Mouse (Mus musculus) liver, embryonic 11.5 days (tissue): ENCODE results near the gene Synpo2. TPM values are rescaled to one million over a fixed set of nuclear protein-coding genes. Genes with fewer than 3 reads are reported as not detected.

Experiments
- ATAC-seq: fragments of 200-750 bp; cut with Nextera tagmentation; replicated peaks from 2 replicates; pipeline ENCODE4 v1.8.0; 2017; ENCODE audit warnings: moderate number of reproducible peaks, mild to moderate bottlenecking, moderate TSS enrichment, moderate library complexity; ENCODE audit not compliant: low FRiP score
- DNase-seq: peaks from one replicate; pipeline ENCODE4 v3.0.0-alpha.2; 2017; ENCODE audit warnings: low spot score
- H3K27ac ChIP-seq: fragments of 300-500 bp; sonication (generic); 2 replicates; pipeline ENCODE4 v1.5.1; 2014; ENCODE audit warnings: mild to moderate bottlenecking, low read depth, low read length, control low read depth
- H3K27me3 ChIP-seq: fragments of 300-500 bp; sonication (generic); replicated peaks from 2 replicates; pipeline ENCODE4 v1.6.1; 2014; ENCODE audit warnings: low read length, mixed read lengths; ENCODE audit not compliant: control insufficient read depth, insufficient read depth
- H3K36me3 ChIP-seq: fragments of 300-500 bp; sonication (generic); 2 replicates; pipeline ENCODE4 v1.6.1; 2014; ENCODE audit warnings: mild to moderate bottlenecking, low read length, moderate library complexity, mixed read lengths; ENCODE audit not compliant: control insufficient read depth, insufficient read depth
- H3K4me1 ChIP-seq: fragments of 300-500 bp; sonication (generic); replicated peaks from 2 replicates; pipeline ENCODE4 v1.6.1; 2014; ENCODE audit warnings: low read length, mixed read lengths; ENCODE audit not compliant: control insufficient read depth, insufficient read depth
- H3K4me2 ChIP-seq: fragments of 300-500 bp; sonication (generic); 2 replicates; pipeline ENCODE4 v1.6.1; 2014; ENCODE audit warnings: mild to moderate bottlenecking, control low read depth, moderate library complexity
- H3K4me3 ChIP-seq: fragments of 300-500 bp; sonication (generic); 2 replicates; pipeline ENCODE4 v1.5.1; 2014; ENCODE audit warnings: low read depth, low read length, control low read depth
- H3K9ac ChIP-seq: fragments of 300-500 bp; sonication (generic); 2 replicates; pipeline ENCODE4 v1.6.1; 2014; ENCODE audit warnings: low read depth, low read length, control low read depth
- H3K9me3 ChIP-seq: fragments of 300-500 bp; sonication (generic); 2 replicates; pipeline ENCODE4 v1.6.1; 2016; ENCODE audit warnings: low read length, inconsistent platforms, mixed read lengths; ENCODE audit not compliant: control insufficient read depth
- WGBS: fragments of 180-500 bp; shearing (Covaris S2); extraction: QIAGEN DNeasy Blood & Tissue Kit; methylation state at CpG from one replicate; pipeline ENCODE4 v1.1.7; 2014; 5-methylcytosine and 5-hydroxymethylcytosine counted together
- polyA plus RNA-seq: library from polyadenylated mRNA; unstranded; fragments of >200 nt; fragmentation: Nextera tagmentation; extraction: Ambion mirVana; gene quantifications from 2 replicates; pipeline ENCODE4 v1.2.1, GENCODE M21; 2014

Synpo2 gene
- polyA plus RNA-seq, 1 experiment from 2014 or later = 1.9 TPM

- H3K4me3 ChIP-seq = no peak overlapping the region
- H3K27me3 ChIP-seq = no peaks in the 10 kb centered on the region
- WGBS = 61% methylated on average over 8 of the region's 8 CpGs
- no peak overlapping the region for H3K4me2 ChIP-seq
- no peak for DNase-seq
- no peaks in the 10 kb centered on the region for H3K36me3 ChIP-seq
- no peak for ATAC-seq
- H3K9ac ChIP-seq = no peak overlapping the region
- no peaks in the 10 kb centered on the region for H3K4me1 ChIP-seq
- H3K9me3 ChIP-seq = no peaks in the 10 kb centered on the region
- H3K27ac ChIP-seq = no peak overlapping the region
Measured at GRCm38 (mm10) chr3:123053192-123053938, 182.6 kb downstream of the Synpo2 start.

GRCm38 (mm10) chr3:123042308-123042707 lies 193.6 kb downstream of the Synpo2 start:
- WGBS = 88% methylated on average over 1 of the region's 1 CpGs
- no peak overlapping the region for H3K4me3 ChIP-seq
- ATAC-seq = no peak

GRCm38 (mm10) chr3:123034752-123035151 lies 201.2 kb downstream of the Synpo2 start, which contains the start of gene Myoz2:
Gene Myoz2 (minus strand): TSS chr3:123035015.
- ATAC-seq (no peak), DNase-seq (no peak)
- Histone ChIP-seq H3K36me3 (no peaks in the 10 kb centered on the region), H3K27ac (no peak within 1 kb of the TSS), H3K4me1 (no peaks in the 10 kb centered on the region), H3K27me3 (no peaks in the 10 kb centered on the region), H3K9me3 (no peaks in the 10 kb centered on the region), H3K9ac (no peak within 1 kb of the TSS), H3K4me3 (no peak within 1 kb of the TSS), H3K4me2 (no peak within 1 kb of the TSS)
- WGBS = 88% methylated on average over 7 of the region's 7 CpGs

More at GRCm38 (mm10) chr3:123042308-123042707, 193.6 kb downstream of the Synpo2 start:
- no peaks in the 10 kb centered on the region for H3K27me3 ChIP-seq
- no peak overlapping the region for H3K9ac ChIP-seq
- H3K4me2 ChIP-seq = no peak overlapping the region
- H3K9me3 ChIP-seq = no peaks in the 10 kb centered on the region
- no peak overlapping the region for H3K27ac ChIP-seq
- no peak for DNase-seq
- no peaks in the 10 kb centered on the region for H3K36me3 ChIP-seq
- no peaks in the 10 kb centered on the region for H3K4me1 ChIP-seq

GRCm38 (mm10) chr3:123033804-123034203 lies 202.1 kb downstream of the Synpo2 start:
- WGBS = 80% methylated on average over 8 of the region's 8 CpGs
- Histone ChIP-seq H3K4me3 (no peak overlapping the region), H3K27me3 (no peaks in the 10 kb centered on the region), H3K4me1 (no peaks in the 10 kb centered on the region), H3K4me2 (no peak overlapping the region), H3K27ac (no peak overlapping the region), H3K36me3 (no peaks in the 10 kb centered on the region), H3K9ac (no peak overlapping the region), H3K9me3 (no peaks in the 10 kb centered on the region)
- ATAC-seq = no peak
- no peak for DNase-seq

Other genes starting within 250 kb of the Synpo2 start
- 0.70 TPM in 1 of 2 replicates, not detected in the other for gene Myoz2, start 201.1 kb downstream of the Synpo2 start, polyA plus RNA-seq
- gene Sec24d, start 31.3 kb upstream of the Synpo2 start, polyA plus RNA-seq = 32.5 and 36.1 TPM in 2 replicates
- 17.9 and 18.2 TPM in 2 replicates for gene Mettl14, start 150.0 kb upstream of the Synpo2 start, polyA plus RNA-seq
- 1.2 and 1.4 TPM in 2 replicates for gene Prss12, start 210.8 kb upstream of the Synpo2 start, polyA plus RNA-seq